Mouse (Mus musculus): ENCODE measurements at regions not wholly inside any gene's neighbourhood (a gene's known extent, or its start where the extent isn't known, plus 50 kb on each side); places are given as distances from the start of the nearest gene placed in this dataset.

GRCm38 (mm10) chr7:58557535-58557934, 98.4 kb upstream of the Atp10a start:
- TF ChIP-seq CTCF (IDR thresholded peaks at IDR 0.05; ENCODE audit: borderline replicate concordance, extremely low read depth, insufficient read depth, insufficient read length) (no peak), POLR2A (IDR thresholded peaks at IDR 0.05; ENCODE audit: borderline replicate concordance, extremely low read depth, insufficient read depth, insufficient read length, poor library complexity, severe bottlenecking) (no peak)
- no peak for DNase-seq (ENCODE audit: low read depth)

GRCm38 (mm10) chr7:58568807-58569206, 87.2 kb upstream of the Atp10a start:
- no peak for DNase-seq (ENCODE audit: low read depth)
- TF ChIP-seq CTCF (IDR thresholded peaks at IDR 0.05; ENCODE audit: borderline replicate concordance, extremely low read depth, insufficient read depth, insufficient read length), result no peak
- TF ChIP-seq POLR2A (IDR thresholded peaks at IDR 0.05; ENCODE audit: borderline replicate concordance, extremely low read depth, insufficient read depth, insufficient read length, poor library complexity, severe bottlenecking), result no peak

- no peak for TF ChIP-seq POLR2A (IDR thresholded peaks at IDR 0.05; ENCODE audit: borderline replicate concordance, extremely low read depth, insufficient read depth, insufficient read length, poor library complexity, severe bottlenecking)
- peak; percentile 83 for TF ChIP-seq CTCF (IDR thresholded peaks at IDR 0.05; ENCODE audit: borderline replicate concordance, extremely low read depth, insufficient read depth, insufficient read length)
- DNase-seq (ENCODE audit: low read depth), result peak; percentile 59
Measured at GRCm38 (mm10) chr7:58584241-58584820, 71.6 kb upstream of the Atp10a start.

- no peak for DNase-seq (ENCODE audit: low read depth)
- TF ChIP-seq POLR2A (IDR thresholded peaks at IDR 0.05; ENCODE audit: borderline replicate concordance, extremely low read depth, insufficient read depth, insufficient read length, poor library complexity, severe bottlenecking), result no peak
- no peak for TF ChIP-seq CTCF (IDR thresholded peaks at IDR 0.05; ENCODE audit: borderline replicate concordance, extremely low read depth, insufficient read depth, insufficient read length)
Measured at GRCm38 (mm10) chr7:58585626-58586256, 70.2 kb upstream of the Atp10a start.

- no peak for DNase-seq (ENCODE audit: low read depth)
- TF ChIP-seq CTCF (IDR thresholded peaks at IDR 0.05; ENCODE audit: borderline replicate concordance, extremely low read depth, insufficient read depth, insufficient read length) (no peak), POLR2A (IDR thresholded peaks at IDR 0.05; ENCODE audit: borderline replicate concordance, extremely low read depth, insufficient read depth, insufficient read length, poor library complexity, severe bottlenecking) (no peak)
Measured at GRCm38 (mm10) chr7:58595951-58596350, 60.0 kb upstream of the Atp10a start.

All from brain, embryonic 14.5 days (tissue).